Mouse (Mus musculus): ENCODE results near the gene Nubpl.

The Nubpl gene

DNA sequence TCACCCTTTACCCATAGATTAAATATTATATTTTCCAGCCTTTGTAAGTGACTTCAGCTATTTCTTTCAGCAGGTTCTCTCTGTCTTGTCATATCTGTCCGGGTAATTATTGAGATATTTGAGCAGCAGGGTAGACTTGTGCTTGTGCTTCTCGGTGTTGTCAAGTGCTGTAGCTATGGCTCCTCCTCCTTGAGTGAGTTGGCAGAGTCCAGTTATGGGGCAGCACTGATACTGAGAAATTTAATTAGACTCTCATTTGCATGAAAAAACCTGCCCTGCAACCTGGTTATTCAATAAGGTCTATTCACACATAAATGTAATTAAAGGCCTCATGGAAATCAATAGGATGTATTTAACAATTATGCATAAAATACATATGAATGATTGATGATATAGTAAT, 145.2 kb downstream of the Nubpl start:
- DNase-seq (ENCODE audit: low spot score) = no peak

DNA sequence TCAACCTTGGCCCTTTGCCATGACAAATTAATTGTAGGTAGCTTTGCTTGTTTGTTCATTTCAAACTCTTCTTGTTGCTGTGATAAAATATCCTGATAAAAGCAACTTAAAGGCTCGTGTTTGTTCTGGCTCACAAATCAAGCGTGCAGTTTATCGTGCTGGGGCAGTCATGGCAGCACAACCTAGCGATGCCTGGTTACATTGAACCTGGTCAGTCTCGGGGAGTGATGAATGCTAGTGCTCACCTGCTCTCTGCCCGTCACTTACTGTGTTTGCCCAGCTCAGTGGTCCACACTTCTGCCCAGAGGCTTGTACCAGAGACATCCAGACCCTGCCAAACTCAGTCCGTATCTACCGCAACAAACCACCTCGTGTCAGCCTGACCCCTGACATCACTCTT, 149.9 kb downstream of the Nubpl start:
- DNase-seq (ENCODE audit: low spot score) = no peak

DNA sequence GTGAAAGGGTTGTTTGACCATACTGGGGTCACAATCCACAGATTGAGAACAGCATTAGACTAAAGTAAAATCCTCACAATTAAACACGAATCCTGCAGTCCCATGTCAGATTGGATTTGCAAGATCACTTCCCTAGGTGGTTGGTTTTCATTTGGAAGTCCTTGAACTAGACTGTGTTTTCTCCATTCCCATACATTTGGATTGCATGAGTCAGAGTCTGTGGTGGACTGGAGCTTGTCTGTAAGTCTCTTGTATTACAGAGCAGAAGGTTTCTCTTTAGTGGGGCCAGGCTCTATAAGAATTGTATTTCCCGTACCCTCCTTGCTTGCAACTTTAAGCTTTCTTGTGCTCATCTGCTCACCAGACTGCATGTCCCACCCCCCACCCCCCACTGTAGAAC, 151.0 kb downstream of the Nubpl start:
- DNase-seq (ENCODE audit: low spot score) = no peak

DNA sequence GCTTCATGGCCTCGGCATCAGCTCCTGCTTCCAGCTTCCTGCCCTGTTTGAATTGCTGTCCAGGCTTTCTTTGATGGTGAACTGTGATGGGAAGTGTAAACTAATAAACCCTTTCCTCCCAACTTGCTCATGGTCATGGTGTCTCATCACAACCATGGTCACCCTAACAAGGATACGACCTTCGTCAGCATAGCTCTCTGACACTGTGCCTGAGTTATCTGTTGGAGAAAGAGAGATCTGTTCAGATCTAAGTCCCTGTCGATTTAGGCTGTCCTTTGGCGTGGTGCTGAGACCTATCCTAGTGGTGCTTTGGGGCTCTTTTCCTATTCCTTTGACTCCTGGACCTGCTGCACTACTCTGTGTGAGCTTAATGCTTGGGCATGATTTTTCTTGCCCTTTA, 156.6 kb downstream of the Nubpl start:
- no peak for DNase-seq (ENCODE audit: low spot score)

DNA sequence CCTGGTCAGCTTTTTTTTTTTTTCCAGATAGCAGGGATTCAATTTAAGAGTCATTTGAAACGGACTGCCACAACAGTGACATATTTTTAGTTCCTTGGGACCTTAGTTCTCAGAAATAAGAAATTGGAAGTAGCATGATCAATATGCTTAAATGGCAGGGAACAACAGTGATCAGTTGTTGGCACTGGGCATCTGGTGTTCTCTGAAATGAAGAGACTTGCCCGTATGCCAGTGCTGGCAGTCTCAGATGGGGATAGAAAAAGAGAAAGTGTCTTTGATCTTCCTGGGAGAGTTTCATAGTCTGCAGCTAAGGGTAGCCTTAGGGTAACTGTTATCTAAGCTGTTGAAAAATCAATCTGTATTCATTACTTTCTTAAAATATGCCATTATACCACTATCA, 170.6 kb downstream of the Nubpl start:
- no peak for DNase-seq (ENCODE audit: low spot score)

DNA sequence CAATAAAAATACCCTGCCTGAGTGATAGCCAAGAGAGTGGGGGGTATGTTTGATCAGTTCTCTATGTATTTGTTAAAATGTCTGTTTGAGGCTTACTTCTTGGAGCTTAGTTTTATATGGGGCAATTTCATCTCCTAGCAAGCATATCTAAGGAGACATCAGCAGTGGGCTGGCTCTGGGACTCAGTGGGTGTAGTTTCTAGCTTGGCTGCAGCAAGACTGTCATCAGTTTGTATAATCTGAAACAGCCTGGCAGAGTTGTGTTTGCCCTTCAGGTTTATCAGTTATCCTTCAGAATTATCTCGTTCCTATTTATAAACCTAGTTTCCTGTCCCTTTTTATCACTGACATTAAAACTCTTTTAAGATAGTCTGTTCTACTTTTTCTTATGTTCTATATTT, 175.3 kb downstream of the Nubpl start:
- no peak for DNase-seq (ENCODE audit: low spot score)

DNA sequence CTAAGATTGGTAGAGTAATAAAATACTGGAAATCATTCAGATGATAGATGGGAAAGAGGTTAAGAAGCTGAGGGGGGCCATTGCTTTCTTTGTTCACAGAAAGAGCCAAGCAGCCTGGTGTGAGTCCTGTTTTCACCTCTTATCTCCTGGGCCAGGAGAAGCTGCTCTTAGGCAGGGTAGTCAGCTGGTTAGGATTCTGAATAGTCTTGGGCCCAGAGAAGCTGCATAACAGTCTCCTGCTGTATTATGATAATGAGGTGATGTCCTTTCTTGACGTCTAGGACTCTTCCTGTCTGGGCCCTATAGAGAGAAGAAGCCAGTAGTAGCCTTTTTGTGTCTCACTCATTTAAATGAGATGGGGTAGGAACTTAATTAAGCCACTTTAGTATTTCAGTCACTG, 178.8 kb downstream of the Nubpl start:
- DNase-seq (ENCODE audit: low spot score) = no peak

DNA sequence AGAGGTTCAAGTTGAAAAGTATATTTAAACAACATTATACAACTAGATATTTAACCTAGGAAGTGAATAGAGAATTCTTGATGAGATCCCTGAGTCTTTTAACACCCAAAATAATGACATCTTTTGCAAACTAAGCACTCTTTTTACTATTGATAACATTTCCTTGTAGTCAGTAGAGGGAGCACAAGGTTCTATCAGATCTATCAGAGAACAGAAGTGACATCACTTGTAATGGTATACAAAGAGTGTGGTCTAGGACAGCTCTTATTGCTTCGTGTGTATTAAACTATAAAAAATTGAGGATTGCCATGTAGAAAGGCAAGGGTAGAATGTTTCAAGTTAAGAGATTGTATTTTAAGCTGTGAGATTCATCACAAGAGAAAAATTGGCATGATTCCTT, 183.7 kb downstream of the Nubpl start:
- DNase-seq (ENCODE audit: low spot score) = no peak

DNA sequence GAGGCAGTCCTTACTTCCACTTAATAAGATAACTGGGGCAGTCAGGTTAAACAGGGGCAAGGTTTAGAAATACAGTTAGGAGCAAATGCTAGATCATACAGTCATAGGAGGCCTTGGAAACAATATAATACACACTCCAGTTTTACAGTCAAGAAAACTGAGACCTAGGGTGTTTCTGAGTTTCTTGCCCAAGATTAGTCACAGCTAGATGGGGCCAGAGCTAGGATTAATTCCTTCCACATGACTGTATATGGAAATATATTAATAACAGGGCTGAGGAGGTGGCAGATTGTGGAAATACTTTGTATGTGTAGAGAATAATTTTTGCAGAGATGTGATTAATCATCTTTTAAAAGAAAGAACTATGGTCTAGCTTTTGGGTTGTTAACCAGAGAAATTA, 186.9 kb downstream of the Nubpl start:
- DNase-seq (ENCODE audit: low spot score) = no peak

DNA sequence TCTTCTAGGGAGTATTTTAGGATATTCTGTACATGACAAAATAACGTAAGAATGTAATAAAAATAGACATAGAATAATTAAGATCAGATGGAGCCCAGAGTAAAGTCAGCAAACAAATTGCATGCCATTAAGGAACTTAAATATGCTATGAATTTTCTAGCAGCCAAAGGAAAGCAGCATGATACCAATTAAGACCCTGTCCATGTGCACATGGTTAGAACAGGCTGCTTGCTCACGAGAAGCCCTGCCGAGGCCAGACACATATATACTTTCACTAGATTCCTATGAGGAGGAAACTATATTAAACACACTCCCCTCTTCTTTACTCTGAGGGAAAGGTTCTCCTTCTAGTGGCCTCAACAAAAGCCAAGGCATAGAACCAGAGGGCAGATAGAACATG, 189.3 kb downstream of the Nubpl start:
- no peak for DNase-seq (ENCODE audit: low spot score)

DNA sequence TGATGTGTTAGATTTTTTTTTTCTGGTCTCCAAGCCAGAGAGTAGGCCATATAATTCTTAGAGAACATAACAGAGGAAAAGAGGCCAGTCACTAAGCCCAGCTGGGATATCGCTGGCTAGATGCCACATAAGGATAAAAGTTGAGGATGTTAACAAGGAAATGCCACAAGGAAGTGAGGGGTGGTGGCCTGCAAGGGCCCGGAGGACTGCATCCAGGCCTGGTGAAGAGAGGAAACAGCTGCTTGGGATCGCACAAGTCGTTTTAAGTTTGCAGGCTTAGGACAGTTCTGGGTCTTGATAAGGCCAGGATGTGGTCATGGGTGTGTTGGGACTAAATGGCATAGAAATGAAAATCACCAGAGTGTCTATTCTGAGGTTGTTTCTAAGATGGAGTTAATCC, 191.0 kb downstream of the Nubpl start:
- no peak for DNase-seq (ENCODE audit: low spot score)

DNA sequence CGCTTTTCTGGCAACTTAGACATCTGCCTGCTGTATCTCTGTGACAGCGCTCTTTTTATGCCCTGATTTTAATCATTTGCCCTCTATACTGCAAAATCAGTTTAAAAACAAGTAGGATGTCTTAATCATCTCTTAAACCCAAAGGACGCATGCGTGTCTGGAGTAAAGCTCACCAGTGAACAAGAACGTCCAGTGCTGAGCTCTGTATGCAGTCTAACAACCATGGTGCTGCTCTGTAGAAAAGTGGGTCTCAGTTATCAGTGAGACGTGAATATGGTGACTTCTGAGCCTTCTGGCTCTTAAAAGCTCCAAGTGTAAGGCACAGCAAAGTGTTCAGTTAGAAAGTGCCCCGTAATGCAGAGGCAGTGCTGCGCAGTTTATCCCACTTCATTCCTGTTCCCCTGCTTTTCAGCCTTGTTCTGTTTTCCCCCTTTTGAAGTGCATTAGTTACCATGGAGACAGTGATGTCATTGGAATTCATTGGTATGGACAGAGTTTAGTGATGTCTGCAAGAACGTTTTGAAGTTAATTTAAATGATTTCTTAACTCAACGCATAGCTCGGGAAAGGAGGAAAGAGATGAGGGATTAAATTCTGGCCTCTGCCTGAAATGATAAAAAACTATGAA, 191.5 kb downstream of the Nubpl start:
- no peak for DNase-seq (ENCODE audit: low spot score)

DNA sequence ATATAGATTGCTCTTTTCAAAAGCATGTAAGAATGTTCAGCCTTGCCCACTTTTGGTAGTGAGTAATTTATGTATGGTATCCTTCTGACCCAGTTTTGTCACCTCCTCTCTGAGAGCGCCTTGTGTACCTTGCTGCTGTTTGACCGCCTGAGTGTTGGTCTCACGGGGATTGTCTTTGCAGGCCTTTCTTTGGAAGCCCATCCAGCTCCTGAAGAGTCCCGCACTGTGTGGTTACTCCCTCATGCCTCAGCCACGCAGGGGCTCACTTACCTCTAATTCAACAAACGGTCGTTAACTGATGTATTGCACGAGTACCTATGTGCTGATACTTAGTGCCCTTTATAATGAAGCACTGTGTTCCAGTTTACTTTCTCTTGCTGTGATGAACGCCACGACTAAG, 192.1 kb downstream of the Nubpl start:
- no peak for DNase-seq (ENCODE audit: low spot score)

DNA sequence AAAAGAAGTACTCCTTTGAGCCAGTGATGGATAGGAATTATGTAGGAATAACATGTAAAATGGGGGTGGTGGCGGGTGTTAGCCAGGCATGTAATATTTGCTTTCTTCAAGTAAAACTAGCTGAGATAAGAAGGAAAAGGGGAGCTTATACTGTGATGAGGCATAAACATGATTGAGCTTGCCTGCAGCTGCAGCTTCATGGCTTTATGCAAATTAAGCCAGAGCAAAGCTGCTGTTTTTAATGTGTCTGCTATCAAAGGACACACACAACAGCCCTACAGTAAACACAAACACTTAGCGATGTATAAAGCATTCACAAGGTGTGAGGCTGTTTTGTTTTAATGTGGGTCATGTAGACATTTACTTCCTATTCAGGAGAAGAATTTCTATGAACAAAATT, 196.4 kb downstream of the Nubpl start:
- no peak for DNase-seq (ENCODE audit: low spot score)

DNA sequence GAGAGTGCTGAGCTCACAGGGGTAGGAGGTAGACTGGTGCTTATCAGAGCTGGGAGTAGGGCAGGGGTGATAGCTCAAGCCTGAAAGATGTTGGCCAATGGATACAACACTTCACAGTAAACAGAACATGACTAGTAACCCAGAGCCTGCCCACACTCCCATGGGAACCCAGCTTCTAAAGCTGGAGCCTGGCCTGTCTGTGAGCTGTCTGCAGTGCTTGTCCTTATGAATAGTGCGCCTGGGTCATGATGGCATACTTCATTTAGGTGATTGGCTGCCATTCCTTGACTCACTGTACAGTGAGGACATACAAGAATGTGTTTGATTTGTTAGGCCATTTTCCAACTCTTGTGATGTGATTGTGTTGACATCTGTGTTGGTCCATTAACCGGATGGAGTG, 200.5 kb downstream of the Nubpl start:
- no peak for DNase-seq (ENCODE audit: low spot score)

DNA sequence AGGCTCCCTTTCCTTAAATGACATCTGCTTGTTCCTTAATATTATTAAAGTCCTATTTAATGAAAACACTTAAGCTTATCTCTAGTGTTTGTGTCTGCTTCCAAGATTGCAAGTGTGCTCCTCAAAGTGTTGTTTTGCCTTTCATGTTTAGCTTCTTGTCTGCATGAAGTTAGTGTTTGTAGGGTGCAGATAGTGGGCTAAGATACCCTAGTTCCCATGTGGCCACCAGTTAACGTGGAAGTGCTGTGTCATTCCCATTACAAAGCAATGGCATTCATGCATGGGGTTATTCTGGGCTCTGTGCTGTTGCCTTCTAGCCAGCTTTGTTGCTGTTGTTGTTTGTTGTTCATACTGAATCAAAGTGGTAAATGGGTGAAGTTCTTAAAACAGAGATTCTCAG, 201.1 kb downstream of the Nubpl start:
- DNase-seq (ENCODE audit: low spot score) = no peak

DNA sequence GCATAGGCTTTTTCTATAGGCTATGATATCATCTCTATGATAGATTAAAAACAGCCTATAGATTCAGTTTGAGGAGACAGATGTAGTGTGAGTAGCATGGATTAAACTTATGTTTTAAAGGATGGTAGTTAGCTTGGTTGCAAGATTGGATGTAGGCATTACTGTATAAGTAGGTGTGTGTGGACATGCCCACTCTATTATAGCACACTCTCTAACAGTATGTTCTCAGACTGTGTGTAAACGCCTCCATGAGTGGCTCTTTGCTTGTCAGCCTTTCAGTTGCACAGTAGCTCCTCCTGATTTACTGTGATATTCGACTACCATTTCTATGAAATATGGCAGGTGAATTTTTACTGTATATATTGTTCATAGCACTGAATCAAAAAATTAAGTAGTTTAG, 205.4 kb downstream of the Nubpl start:
- no peak for DNase-seq (ENCODE audit: low spot score)

DNA sequence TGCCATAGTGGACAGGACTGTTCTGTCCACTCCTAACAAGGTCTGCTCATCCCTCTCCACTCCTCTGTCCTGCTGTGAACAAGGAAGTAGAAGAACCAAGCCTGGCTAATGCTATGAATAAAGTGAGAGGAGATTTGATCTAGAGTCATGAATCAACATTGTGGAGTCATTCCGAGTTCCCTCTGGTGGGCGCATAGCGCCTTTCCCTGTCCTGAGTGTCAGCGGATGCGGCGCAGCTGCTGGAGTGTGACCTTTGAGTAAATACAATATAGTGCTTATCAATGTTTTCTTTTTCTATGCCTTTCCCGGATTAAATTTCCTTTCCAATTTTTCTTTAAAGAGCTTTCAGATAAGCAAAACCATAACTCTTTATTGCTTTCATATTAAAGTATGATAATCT, 208.8 kb downstream of the Nubpl start:
- no peak for DNase-seq (ENCODE audit: low spot score)

DNA sequence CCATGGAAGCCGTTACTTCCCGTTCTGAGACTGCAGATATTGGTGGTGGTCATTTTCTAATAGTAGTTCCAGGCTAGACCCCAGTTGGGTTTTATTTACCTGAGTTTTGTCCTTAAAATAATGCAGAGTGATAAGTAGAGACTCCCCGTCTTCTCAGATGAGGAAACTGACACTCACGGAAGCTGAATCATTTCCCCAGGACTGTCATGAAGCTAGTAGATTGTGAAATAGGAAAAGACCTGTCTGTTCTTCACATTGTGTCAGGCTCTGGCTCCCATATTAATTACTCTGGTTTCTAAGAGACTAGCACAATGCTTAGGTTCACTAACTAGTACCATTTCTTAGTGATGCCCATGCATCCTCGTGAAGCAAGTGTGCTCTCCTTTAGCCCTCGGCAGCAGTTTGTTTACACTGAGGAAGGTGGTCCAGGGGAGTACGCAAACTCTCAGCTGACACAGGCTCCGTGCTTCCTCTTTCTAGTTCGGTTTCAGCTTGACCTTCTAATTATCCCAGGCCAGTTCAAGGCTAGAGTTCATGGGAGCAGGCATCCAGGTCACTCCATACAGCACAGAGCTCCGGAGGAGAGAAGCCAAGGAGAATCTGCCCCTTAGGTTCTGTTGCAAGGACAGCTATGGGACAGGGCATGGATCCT, 209.9 kb downstream of the Nubpl start:
- no peak for DNase-seq (ENCODE audit: low spot score)

DNA sequence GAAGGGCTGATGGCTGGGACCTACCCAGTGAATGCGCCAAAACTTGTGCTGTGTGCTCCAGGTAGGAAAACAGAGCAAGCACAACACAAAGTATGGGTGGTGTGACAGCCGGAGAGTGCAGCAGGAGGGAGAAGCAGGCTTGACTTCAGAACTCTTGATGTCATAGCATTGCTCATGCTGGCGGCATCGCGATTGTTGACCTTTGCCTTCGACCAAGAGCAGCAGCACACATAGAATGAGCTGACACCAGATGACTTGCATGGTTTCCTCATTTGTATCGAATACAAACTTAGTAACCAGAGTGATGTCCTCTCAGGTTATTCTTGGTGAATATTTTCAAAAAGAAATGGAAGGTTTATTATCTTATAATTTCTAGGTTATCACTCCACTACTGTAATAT, 211.1 kb downstream of the Nubpl start:
- DNase-seq (ENCODE audit: low spot score) = no peak

DNA sequence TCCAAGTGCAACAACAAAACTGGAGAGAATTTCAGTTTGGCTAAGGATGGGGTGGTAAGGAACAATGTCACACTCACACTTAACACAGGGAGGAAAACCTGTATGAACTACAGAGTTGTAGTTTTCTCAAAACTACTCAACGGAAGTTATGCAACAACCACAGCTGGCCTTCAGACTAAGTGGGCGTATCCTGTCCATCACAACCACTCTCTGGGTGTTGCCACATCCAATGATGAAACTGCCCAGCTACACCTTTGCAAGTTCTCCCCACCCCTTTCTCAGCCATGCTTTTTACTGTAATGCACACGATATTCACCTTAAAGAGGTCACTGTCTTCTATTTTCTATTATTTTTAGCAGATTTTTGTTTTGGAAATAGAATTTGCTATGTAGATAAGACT, 217.3 kb downstream of the Nubpl start:
- DNase-seq (ENCODE audit: low spot score) = no peak

DNA sequence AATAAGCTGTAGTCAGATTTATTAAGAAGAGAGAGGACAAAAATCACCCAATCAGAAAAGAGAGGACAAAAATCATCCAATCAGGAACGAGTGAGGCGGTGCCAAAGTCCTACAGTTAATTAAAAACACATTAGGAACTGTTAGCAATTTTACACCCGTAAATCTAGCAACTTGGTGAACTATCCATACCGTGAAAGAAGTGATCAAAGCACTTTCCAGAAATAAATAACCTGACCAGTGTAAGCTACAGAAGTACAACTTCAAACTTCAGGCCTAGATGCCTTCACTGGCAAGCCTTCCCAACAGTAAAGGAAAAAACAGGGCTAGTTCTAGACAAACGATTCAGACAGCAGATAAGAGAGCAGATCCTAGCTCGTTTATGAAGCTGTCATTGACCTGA, 220.1 kb downstream of the Nubpl start:
- DNase-seq (ENCODE audit: low spot score) = no peak

DNA sequence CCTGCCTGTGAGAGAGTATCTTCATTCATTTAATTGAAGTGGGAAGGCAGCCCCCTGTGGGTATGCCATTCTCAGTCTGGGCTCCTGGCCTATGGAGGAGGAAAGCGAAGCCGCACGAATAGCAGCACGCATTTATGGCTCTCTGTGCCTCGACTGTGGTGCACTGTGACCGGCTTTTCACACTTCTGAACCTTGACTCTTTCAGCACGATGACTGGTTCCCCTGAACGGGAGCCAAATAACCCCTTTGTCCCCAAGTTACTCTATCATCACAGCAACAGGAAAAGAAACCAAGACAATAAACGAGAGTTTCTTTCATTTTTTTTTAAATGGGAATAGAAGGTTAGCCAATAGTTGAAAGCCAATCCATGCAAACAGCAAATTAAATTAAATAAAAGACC, 220.9 kb downstream of the Nubpl start:
- no peak for DNase-seq (ENCODE audit: low spot score)

DNA sequence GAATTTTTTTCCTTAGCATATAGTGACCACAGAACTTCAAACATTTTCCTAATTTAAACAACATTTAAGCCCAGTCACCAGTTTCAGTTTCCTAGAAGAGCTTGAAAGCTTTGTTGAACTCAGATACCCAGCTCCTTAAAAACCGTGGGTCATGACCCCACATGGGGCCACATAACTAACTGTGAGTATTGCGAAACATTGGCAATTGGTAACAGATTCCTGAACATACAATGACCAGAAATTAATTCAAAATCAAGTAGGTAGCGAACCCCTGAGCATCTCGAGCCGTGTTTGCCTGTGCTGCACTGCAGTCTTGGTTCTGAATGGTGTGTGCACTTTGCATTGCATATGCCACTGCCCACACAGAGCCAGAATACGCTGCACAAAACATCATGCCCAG, 221.6 kb downstream of the Nubpl start:
- DNase-seq (ENCODE audit: low spot score) = no peak

DNA sequence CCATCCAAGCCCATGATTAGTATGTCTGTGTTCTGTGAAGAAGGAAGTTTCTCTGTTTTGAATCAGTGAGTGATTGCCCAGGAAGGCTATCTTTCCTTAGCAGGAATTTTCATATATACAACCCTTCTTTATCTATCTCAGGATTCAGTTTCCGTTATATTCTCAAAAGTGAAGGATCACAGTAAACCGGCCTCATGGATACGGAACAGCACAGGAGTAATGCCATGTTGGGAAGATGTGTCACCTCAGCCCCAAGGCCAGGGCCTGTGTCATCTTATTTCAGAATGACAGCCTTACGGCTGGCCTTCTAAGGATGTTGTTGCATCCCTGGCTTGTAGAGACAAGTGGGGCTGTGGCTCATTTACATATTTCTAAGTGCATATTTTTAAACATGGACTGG, 231.0 kb downstream of the Nubpl start:
- DNase-seq (ENCODE audit: low spot score) = no peak

Data from c-Kit-positive CD71-positive TER-119-positive erythroid progenitor cells, embryonic 14.5 days (primary cell).